Mouse (Mus musculus) limb, embryonic 12.5 days (tissue): ENCODE measurements around the gene Dab1. TPM values are rescaled to one million over a fixed set of nuclear protein-coding genes. Genes with fewer than 3 reads are reported as not detected.

Experiments used
- ATAC-seq: fragments of 200-750 bp; cut with Nextera tagmentation; 2 replicates; pipeline ENCODE4 v1.8.0; 2017; ENCODE audit warnings: low read depth, moderate TSS enrichment; ENCODE audit not compliant: insufficient number of reproducible peaks, insufficient read depth, low FRiP score, low TSS enrichment
- H3K27ac ChIP-seq: fragments of 300-500 bp; sonication (generic); 2 replicates; pipeline ENCODE4 v1.5.1; 2016; ENCODE audit warnings: mild to moderate bottlenecking, moderate library complexity
- H3K27me3 ChIP-seq: fragments of 300-500 bp; sonication (generic); 2 replicates; pipeline ENCODE4 v1.6.1; 2016; ENCODE audit warnings: mild to moderate bottlenecking, moderate library complexity
- H3K36me3 ChIP-seq: fragments of 300-500 bp; sonication (generic); 2 replicates; pipeline ENCODE4 v1.6.1; 2016; ENCODE audit warnings: mild to moderate bottlenecking, moderate library complexity
- H3K4me1 ChIP-seq: fragments of 300-500 bp; sonication (generic); replicated peaks from 2 replicates; pipeline ENCODE4 v1.6.1; 2016
- H3K4me2 ChIP-seq: fragments of 300-500 bp; sonication (generic); 2 replicates; pipeline ENCODE4 v1.6.1; 2016; ENCODE audit warnings: mild to moderate bottlenecking, moderate library complexity
- H3K4me3 ChIP-seq: fragments of 300-500 bp; sonication (generic); replicated peaks from 2 replicates; pipeline ENCODE4 v1.5.1; 2016; ENCODE audit warnings: mild to moderate bottlenecking
- H3K9ac ChIP-seq: fragments of 300-500 bp; sonication (generic); replicated peaks from 2 replicates; pipeline ENCODE4 v1.6.1; 2016; ENCODE audit warnings: mild to moderate bottlenecking, moderate library complexity
- H3K9me3 ChIP-seq: fragments of 300-500 bp; sonication (generic); 2 replicates; pipeline ENCODE4 v1.6.1; 2016; ENCODE audit warnings: mild to moderate bottlenecking, moderate library complexity
- WGBS: fragments of 180-500 bp; shearing (Covaris S2); methylation state at CpG from one replicate; pipeline ENCODE4 v1.1.7; 2016; 5-methylcytosine and 5-hydroxymethylcytosine counted together
- polyA plus RNA-seq: library from polyadenylated mRNA; unstranded; fragments of >200 nt; fragmentation: Nextera tagmentation; extraction: Ambion mirVana; gene quantifications from 2 replicates; pipeline ENCODE4 v1.2.1, GENCODE M21; 2016

Dab1 gene
- polyA plus RNA-seq, 1 experiment from 2014 or later: 23.8 TPM

GRCm38 (mm10) chr4:104705664-104706645 lies 1086.8 kb downstream of the Dab1 start:
- no peak overlapping the region for H3K27ac ChIP-seq
- H3K4me1 ChIP-seq: peaks cover 6% of the 10 kb centered on the region; the same call in 1 of the 2 replicates
- no peak overlapping the region for H3K4me2 ChIP-seq
- H3K27me3 ChIP-seq: peaks cover 53% of the 10 kb centered on the region
- no peak overlapping the region for H3K4me3 ChIP-seq
- no peaks in the 10 kb centered on the region for H3K9me3 ChIP-seq
- H3K36me3 ChIP-seq: no peaks in the 10 kb centered on the region
- no peak overlapping the region for H3K9ac ChIP-seq
- no peak for ATAC-seq
- 69% methylated on average over 10 of the region's 10 CpGs for WGBS

- H3K9ac ChIP-seq: no peak overlapping the region
- no peaks in the 10 kb centered on the region for H3K36me3 ChIP-seq
- H3K4me3 ChIP-seq: no peak overlapping the region
- ATAC-seq: no peak
- H3K4me2 ChIP-seq: no peak overlapping the region
- peaks cover 46% of the 10 kb centered on the region for H3K27me3 ChIP-seq
- 69% methylated on average over 15 of the region's 15 CpGs for WGBS
- H3K4me1 ChIP-seq: peaks cover 35% of the 10 kb centered on the region
- no peaks in the 10 kb centered on the region for H3K9me3 ChIP-seq
- no peak overlapping the region for H3K27ac ChIP-seq
These were observed 1093.4 kb downstream of the Dab1 start for GRCm38 (mm10) chr4:104712338-104713083.

GRCm38 (mm10) chr4:104714925-104715519 lies 1095.9 kb downstream of the Dab1 start:
- H3K4me2 ChIP-seq: no peak overlapping the region
- ATAC-seq: no peak
- no peak overlapping the region for H3K9ac ChIP-seq
- H3K27me3 ChIP-seq: peaks cover 43% of the 10 kb centered on the region
- H3K9me3 ChIP-seq: no peaks in the 10 kb centered on the region
- no peak overlapping the region for H3K4me3 ChIP-seq
- H3K4me1 ChIP-seq: peaks cover 47% of the 10 kb centered on the region
- H3K27ac ChIP-seq: no peak overlapping the region
- H3K36me3 ChIP-seq: no peaks in the 10 kb centered on the region
- WGBS: 34% methylated on average over 9 of the region's 9 CpGs

- Histone ChIP-seq H3K9ac (no peak overlapping the region), H3K27me3 (peaks cover 42% of the 10 kb centered on the region), H3K9me3 (no peaks in the 10 kb centered on the region), H3K36me3 (no peaks in the 10 kb centered on the region), H3K4me3 (no peak overlapping the region), H3K27ac (no peak overlapping the region), H3K4me2 (no peak overlapping the region), H3K4me1 (peaks cover 51% of the 10 kb centered on the region)
- 40% methylated on average over 6 of the region's 6 CpGs for WGBS
- no peak for ATAC-seq
These were observed 1096.7 kb downstream of the Dab1 start for GRCm38 (mm10) chr4:104715857-104716256.

GRCm38 (mm10) chr4:104716506-104716905 lies 1097.3 kb downstream of the Dab1 start:
- H3K9me3 ChIP-seq: no peaks in the 10 kb centered on the region
- H3K36me3 ChIP-seq: no peaks in the 10 kb centered on the region
- H3K27ac ChIP-seq: no peak overlapping the region
- peaks cover 51% of the 10 kb centered on the region for H3K4me1 ChIP-seq
- no peak overlapping the region for H3K4me3 ChIP-seq
- H3K4me2 ChIP-seq: no peak overlapping the region
- H3K27me3 ChIP-seq: peaks cover 45% of the 10 kb centered on the region
- no peak overlapping the region for H3K9ac ChIP-seq
- ATAC-seq: no peak
- WGBS: 50% methylated on average over 1 of the region's 1 CpGs

GRCm38 (mm10) chr4:104718973-104719795 lies 1100.0 kb downstream of the Dab1 start:
- Histone ChIP-seq H3K27ac (no peak overlapping the region), H3K36me3 (no peaks in the 10 kb centered on the region), H3K27me3 (peaks cover 53% of the 10 kb centered on the region), H3K4me3 (no peak overlapping the region), H3K4me2 (no peak overlapping the region), H3K4me1 (peaks cover 47% of the 10 kb centered on the region), H3K9ac (no peak overlapping the region), H3K9me3 (no peaks in the 10 kb centered on the region)
- ATAC-seq: no peak
- 50% methylated on average over 13 of the region's 13 CpGs for WGBS

GRCm38 (mm10) chr4:104723527-104724045 lies 1104.4 kb downstream of the Dab1 start:
- 78% methylated on average over 6 of the region's 6 CpGs for WGBS
- ATAC-seq: no peak
- Histone ChIP-seq H3K4me1 (peaks cover 34% of the 10 kb centered on the region), H3K9ac (no peak overlapping the region), H3K36me3 (no peaks in the 10 kb centered on the region), H3K27ac (0 out of 2 replicates have a peak overlapping the region, but pooled peaks have one; percentile 7), H3K4me2 (no peak overlapping the region), H3K4me3 (no peak overlapping the region), H3K27me3 (peaks cover 32% of the 10 kb centered on the region), H3K9me3 (no peaks in the 10 kb centered on the region)

- Histone ChIP-seq H3K27ac (0 out of 2 replicates have a peak overlapping the region, but pooled peaks have one; percentile 7), H3K4me2 (no peak overlapping the region; the same call in 1 of the 2 replicates)
- peak; percentile 37; the same call in 1 of the 2 replicates for ATAC-seq
These were observed 1105.1 kb downstream of the Dab1 start for GRCm38 (mm10) chr4:104724258-104724657.

GRCm38 (mm10) chr4:104725673-104726072 lies 1106.5 kb downstream of the Dab1 start:
- ATAC-seq: no peak
- 50% methylated on average over 3 of the region's 3 CpGs for WGBS
- H3K27ac ChIP-seq: no peak overlapping the region
- no peak overlapping the region for H3K9ac ChIP-seq
- H3K4me2 ChIP-seq: no peak overlapping the region
- no peaks in the 10 kb centered on the region for H3K9me3 ChIP-seq
- peaks cover 17% of the 10 kb centered on the region for H3K27me3 ChIP-seq
- H3K4me3 ChIP-seq: no peak overlapping the region
- peaks cover 17% of the 10 kb centered on the region for H3K4me1 ChIP-seq
- no peaks in the 10 kb centered on the region for H3K36me3 ChIP-seq

More at GRCm38 (mm10) chr4:104724258-104724657, 1105.1 kb downstream of the Dab1 start:
- Histone ChIP-seq H3K27me3 (peaks cover 27% of the 10 kb centered on the region), H3K9me3 (no peaks in the 10 kb centered on the region), H3K4me3 (no peak overlapping the region), H3K4me1 (peaks cover 29% of the 10 kb centered on the region), H3K9ac (no peak overlapping the region), H3K36me3 (no peaks in the 10 kb centered on the region)
- 18% methylated on average over 5 of the region's 5 CpGs for WGBS

GRCm38 (mm10) chr4:104729185-104729584 lies 1110.0 kb downstream of the Dab1 start:
- peaks cover 7% of the 10 kb centered on the region for H3K4me1 ChIP-seq
- H3K27ac ChIP-seq: no peak overlapping the region
- peaks cover 3% of the 10 kb centered on the region for H3K27me3 ChIP-seq
- no peak overlapping the region for H3K4me3 ChIP-seq
- no peaks in the 10 kb centered on the region for H3K36me3 ChIP-seq
- no peak overlapping the region for H3K9ac ChIP-seq
- 79% methylated on average over 8 of the region's 8 CpGs for whole genome bisulfite sequencing
- ATAC-seq: no peak
- H3K4me2 ChIP-seq: no peak overlapping the region
- no peaks in the 10 kb centered on the region for H3K9me3 ChIP-seq
